Mouse (Mus musculus): ENCODE measurements at regions not wholly inside any gene's neighbourhood (a gene's known extent, or its start where the extent isn't known, plus 50 kb on each side); places are given as distances from the start of the nearest gene placed in this dataset.
"Not testable (repeated sequence)": the region's sequence is repeated elsewhere in the genome, so short reads cannot be mapped to it uniquely, and the experiment has no call there.

GRCm38 (mm10) chr9:43552758-43553157, 191.0 kb upstream of the Nectin1 start:
- TF ChIP-seq CTCF (IDR thresholded peaks at IDR 0.05; ENCODE audit: low read depth, low read length); GATA1 (IDR thresholded peaks at IDR 0.05; ENCODE audit: borderline replicate concordance, low read length); TAL1 (conservative IDR thresholded peaks at IDR 0.05; ENCODE audit: low read depth, low read length); GATA2 (IDR thresholded peaks at IDR 0.05; ENCODE audit: borderline replicate concordance, low read depth, low read length); POLR2AphosphoS5 (IDR thresholded peaks at IDR 0.05; ENCODE audit: insufficient replicate concordance, low read depth, low read length): not testable (repeated sequence)
